Mouse (Mus musculus) heart, postnatal 0 days (tissue): ENCODE results near the gene Adprh. TPM values are rescaled to one million over a fixed set of nuclear protein-coding genes. Genes with fewer than 3 reads are reported as not detected.

Experiments used
- ATAC-seq: fragments of 200-750 bp; cut with Nextera tagmentation; 2 replicates; pipeline ENCODE4 v1.8.0; 2017; ENCODE audit warnings: low read depth, moderate number of reproducible peaks, moderate library complexity; ENCODE audit not compliant: insufficient read depth
- DNase-seq: peaks from one replicate; pipeline ENCODE4 v3.0.0-alpha.2; 2016; ENCODE audit warnings: low spot score
- H3K27ac ChIP-seq: fragments of 300-500 bp; sonication (generic); 2 replicates; pipeline ENCODE4 v1.5.1; 2014; ENCODE audit warnings: low read depth, mild to moderate bottlenecking
- H3K27me3 ChIP-seq: fragments of 300-500 bp; sonication (generic); 2 replicates; pipeline ENCODE4 v1.6.1; 2014; ENCODE audit warnings: low read length, mixed read lengths; ENCODE audit not compliant: control insufficient read depth, insufficient read depth
- H3K36me3 ChIP-seq: fragments of 300-500 bp; sonication (generic); replicated peaks from 2 replicates; pipeline ENCODE4 v1.6.1; 2014; ENCODE audit warnings: low read length, mixed read lengths; ENCODE audit not compliant: control insufficient read depth, insufficient read depth
- H3K4me1 ChIP-seq: fragments of 300-500 bp; sonication (generic); 2 replicates; pipeline ENCODE4 v1.6.1; 2014; ENCODE audit warnings: antibody characterized with exemption; ENCODE audit not compliant: control insufficient read depth, insufficient read depth
- H3K4me2 ChIP-seq: fragments of 300-500 bp; sonication (generic); 2 replicates; pipeline ENCODE4 v1.6.1; 2014; ENCODE audit warnings: low read depth, mild to moderate bottlenecking, low read length, moderate library complexity
- H3K4me3 ChIP-seq: fragments of 300-500 bp; sonication (generic); 2 replicates; pipeline ENCODE4 v1.5.1; 2014; ENCODE audit warnings: low read depth, low read length
- H3K9ac ChIP-seq: fragments of 300-500 bp; sonication (generic); replicated peaks from 2 replicates; pipeline ENCODE4 v1.6.1; 2014; ENCODE audit warnings: low read depth, low read length, mixed read lengths
- H3K9me3 ChIP-seq: fragments of 300-500 bp; sonication (generic); replicated peaks from 2 replicates; pipeline ENCODE4 v1.6.1; 2016; ENCODE audit warnings: low read length; ENCODE audit not compliant: control insufficient read depth
- CTCF ChIP-seq: IDR thresholded peaks from 2 replicates; pipeline ENCODE4 v1.5.1; 2016; ENCODE audit warnings: antibody characterized with exemption, control low read depth, low read depth
- EP300 ChIP-seq: IDR thresholded peaks from 2 replicates; pipeline ENCODE4 v1.6.1; 2016; ENCODE audit warnings: antibody characterized with exemption, low read depth
- WGBS: fragments of 180-500 bp; shearing (Covaris S2); extraction: QIAGEN DNeasy Blood & Tissue Kit; methylation state at CpG from one replicate; pipeline ENCODE4 v1.1.7; 2014; 5-methylcytosine and 5-hydroxymethylcytosine counted together
- polyA plus RNA-seq: library from polyadenylated mRNA; unstranded; fragments of >200 nt; fragmentation: Nextera tagmentation; extraction: Ambion mirVana; gene quantifications from 2 replicates; pipeline ENCODE4 v1.2.1, GENCODE M21; 2015
- total RNA-seq: library from RNA; depleted of rRNA; stranded (reverse); fragments of >200 nt; gene quantifications from 2 replicates; pipeline ENCODE4 v1.2.3, GENCODE M21; 2014; ENCODE audit warnings: low replicate concordance

The Adprh gene
- total and polyA plus RNA-seq, 2 experiments from 2014 or later, result 30.9 to 69.5 TPM

GRCm38 (mm10) chr16:38475681-38476311 is 23.3 kb upstream of the Adprh start:
- Histone ChIP-seq H3K9ac (peak overlapping the region; percentile 50; the same call in 1 of the 2 replicates), H3K27ac (peak overlapping the region; percentile 89), H3K27me3 (no peaks in the 10 kb centered on the region), H3K4me3 (peak overlapping the region; percentile 46), H3K9me3 (no peaks in the 10 kb centered on the region), H3K36me3 (no peaks in the 10 kb centered on the region), H3K4me2 (peak overlapping the region; percentile 77), H3K4me1 (peaks cover 12% of the 10 kb centered on the region)
- 19% methylated on average over 4 of the region's 4 CpGs for WGBS
- no peak for TF ChIP-seq CTCF
- no peak for TF ChIP-seq EP300
- peak; percentile 57 for ATAC-seq
- DNase-seq, result peak; percentile 13

GRCm38 (mm10) chr16:38474677-38475286 is 22.3 kb upstream of the Adprh start:
- H3K27me3 ChIP-seq, result no peaks in the 10 kb centered on the region
- no peak for DNase-seq
- H3K9me3 ChIP-seq, result no peaks in the 10 kb centered on the region
- H3K27ac ChIP-seq, result no peak overlapping the region
- H3K4me3 ChIP-seq, result no peak overlapping the region
- H3K4me1 ChIP-seq, result peaks cover 12% of the 10 kb centered on the region
- no peak overlapping the region for H3K9ac ChIP-seq
- no peaks in the 10 kb centered on the region for H3K36me3 ChIP-seq
- ATAC-seq, result no peak
- H3K4me2 ChIP-seq, result no peak overlapping the region
- no peak for TF ChIP-seq EP300
- no peak for TF ChIP-seq CTCF
- WGBS, result 89% methylated on average over 9 of the region's 9 CpGs

DNA sequence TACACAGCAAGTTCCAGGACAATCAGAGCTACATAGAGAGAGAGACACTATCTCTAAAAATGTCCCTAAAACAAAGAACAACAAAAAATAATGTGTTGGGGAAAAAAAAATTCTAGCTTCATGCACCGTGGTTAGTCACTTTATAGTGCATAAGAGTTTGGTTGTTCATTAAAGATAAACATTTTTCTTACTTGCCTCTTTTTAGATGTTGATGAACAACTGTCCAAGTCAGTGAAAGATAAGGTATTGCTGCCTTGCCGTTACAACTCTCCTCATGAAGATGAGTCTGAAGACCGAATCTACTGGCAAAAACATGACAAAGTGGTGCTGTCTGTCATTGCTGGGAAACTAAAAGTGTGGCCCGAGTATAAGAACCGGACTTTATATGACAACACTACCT is 21.2 kb upstream of the Adprh start:
- Histone ChIP-seq H3K4me2 (no peak overlapping the region), H3K9me3 (no peaks in the 10 kb centered on the region), H3K4me1 (peaks cover 12% of the 10 kb centered on the region), H3K27ac (no peak overlapping the region), H3K4me3 (no peak overlapping the region), H3K27me3 (no peaks in the 10 kb centered on the region), H3K9ac (no peak overlapping the region), H3K36me3 (no peaks in the 10 kb centered on the region)
- TF ChIP-seq CTCF (no peak), EP300 (no peak)
- WGBS, result 86% methylated on average over 5 of the region's 5 CpGs
- no peak for ATAC-seq
- no peak for DNase-seq

DNA sequence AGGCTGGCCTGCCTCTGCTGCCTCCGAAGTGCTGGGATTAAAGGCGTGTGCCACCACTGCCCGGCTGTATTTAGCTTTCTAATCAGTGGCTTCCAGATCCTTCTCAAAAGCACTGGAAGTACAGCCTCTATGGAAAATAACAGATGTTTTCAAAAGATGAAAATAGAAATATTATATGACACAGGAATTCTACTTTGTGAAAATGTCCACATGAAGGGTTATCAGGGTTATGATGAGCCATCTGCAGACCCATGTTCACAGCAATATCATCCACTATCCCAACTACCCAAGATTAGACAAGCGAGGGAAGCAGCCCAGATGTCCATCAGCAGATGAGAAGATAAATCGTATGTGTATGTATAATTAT is 20.0 kb upstream of the Adprh start:
- Histone ChIP-seq H3K9me3 (no peaks in the 10 kb centered on the region), H3K4me3 (no peak overlapping the region), H3K27me3 (no peaks in the 10 kb centered on the region), H3K9ac (no peak overlapping the region), H3K36me3 (no peaks in the 10 kb centered on the region), H3K4me1 (peaks cover 16% of the 10 kb centered on the region), H3K27ac (no peak overlapping the region), H3K4me2 (no peak overlapping the region)
- 75% methylated on average over 5 of the region's 5 CpGs for WGBS
- TF ChIP-seq EP300, result no peak
- TF ChIP-seq CTCF, result no peak
- ATAC-seq (no peak), DNase-seq (no peak)

DNA sequence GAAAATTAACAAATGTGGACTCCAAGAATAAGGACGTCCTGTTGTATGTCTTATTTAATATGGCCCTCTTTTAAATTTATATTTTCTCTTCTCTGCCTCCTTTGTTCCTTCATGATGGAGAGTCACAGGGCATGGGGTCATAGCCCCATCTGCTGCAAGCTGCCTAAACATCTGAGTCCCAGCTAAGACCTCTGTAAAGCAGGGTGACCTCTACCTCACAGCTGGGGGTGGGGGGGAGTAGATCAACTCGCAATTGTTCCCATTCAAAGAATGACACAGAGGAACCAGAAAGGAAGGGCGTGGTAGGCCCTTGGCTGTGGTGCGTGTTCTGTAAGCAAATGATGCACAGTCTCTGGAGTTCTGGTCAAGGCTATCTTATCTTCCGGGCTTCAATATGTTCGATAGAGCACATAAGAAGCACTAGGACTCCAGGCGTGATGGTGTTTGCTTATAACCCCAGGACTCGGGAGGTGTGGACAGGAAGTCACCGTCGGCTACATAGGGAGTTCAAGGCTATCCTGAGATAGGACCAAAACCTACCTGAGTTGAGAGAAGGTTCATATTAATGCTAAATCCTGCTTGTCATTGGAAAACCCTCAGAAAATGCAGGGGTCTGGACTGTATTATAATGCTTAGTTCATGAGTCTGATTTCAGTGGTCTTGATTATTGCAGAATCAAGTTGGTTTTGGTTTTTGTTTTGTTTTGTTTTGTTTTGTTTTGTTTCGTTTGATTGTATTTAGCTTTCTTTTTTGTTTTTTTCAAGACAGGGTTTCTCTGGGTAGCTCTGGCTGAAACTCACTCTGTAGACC is 19.4 kb upstream of the Adprh start:
- TF ChIP-seq EP300 (no peak), CTCF (no peak)
- no peak overlapping the region for H3K9ac ChIP-seq
- no peaks in the 10 kb centered on the region for H3K27me3 ChIP-seq
- WGBS, result 68% methylated on average over 11 of the region's 11 CpGs
- DNase-seq, result no peak
- no peak overlapping the region for H3K4me2 ChIP-seq
- H3K4me3 ChIP-seq, result no peak overlapping the region
- H3K4me1 ChIP-seq, result peaks cover 12% of the 10 kb centered on the region
- no peak overlapping the region for H3K27ac ChIP-seq
- no peaks in the 10 kb centered on the region for H3K9me3 ChIP-seq
- no peak for ATAC-seq
- H3K36me3 ChIP-seq, result no peaks in the 10 kb centered on the region
